Mouse (Mus musculus): ENCODE measurements around the gene S100z. TPM values are rescaled to one million over a fixed set of nuclear protein-coding genes. Genes with fewer than 3 reads are reported as not detected.

S100z gene
- total RNA-seq, 2 experiments from 2014 or later = not detected

GRCm38 (mm10) chr13:95442901-95443300 is 35.6 kb downstream of the S100z start:
- intact Hi-C loops (cut with DNase I) = no loop called here
- Histone ChIP-seq H3K27ac (no peak overlapping the region), H3K4me3 (no peak overlapping the region)
- no peak for DNase-seq
- TF ChIP-seq CTCF (IDR thresholded peaks at IDR 0.05) = no peak

GRCm38 (mm10) chr13:95439569-95439968 is 39.0 kb downstream of the S100z start:
- H3K27ac ChIP-seq = no peak overlapping the region
- TF ChIP-seq CTCF (IDR thresholded peaks at IDR 0.05) = no peak
- intact Hi-C loops (cut with DNase I) = no loop called here
- no peak overlapping the region for H3K4me3 ChIP-seq
- no peak for DNase-seq

GRCm38 (mm10) chr13:95431760-95432159 is 46.8 kb downstream of the S100z start:
- TF ChIP-seq CTCF (IDR thresholded peaks at IDR 0.05) = no peak
- DNase-seq = no peak
- Histone ChIP-seq H3K4me3 (no peak overlapping the region), H3K27ac (no peak overlapping the region)
- intact Hi-C loops (cut with DNase I) = no loop called here

GRCm38 (mm10) chr13:95427499-95427898 is 51.0 kb downstream of the S100z start:
- Histone ChIP-seq H3K4me3 (no peak overlapping the region), H3K27ac (no peak overlapping the region)
- TF ChIP-seq CTCF (IDR thresholded peaks at IDR 0.05) = no peak
- intact Hi-C loops (cut with DNase I) = no loop called here
- no peak for DNase-seq

Other genes starting within 250 kb of the S100z start
- gene Pde8b, start 228.4 kb downstream of the S100z start, total RNA-seq (2021) = 1 to 10 TPM; 2.0 to 3.3 TPM
- 1 to 10 TPM; 4.2 to 8.2 TPM for gene Zbed3, start 155.1 kb downstream of the S100z start, total RNA-seq (2021)
- 10 to 100 TPM; 16.5 to 19.7 TPM for gene Aggf1, start 103.4 kb downstream of the S100z start, total RNA-seq (2021)
- gene Crhbp, start 33.8 kb downstream of the S100z start, total RNA-seq (2021) = not detected
- under 1 TPM; 0.36 to 0.45 TPM for gene F2rl1, start 46.5 kb upstream of the S100z start, total RNA-seq (2021)
- gene F2r, start 139.8 kb upstream of the S100z start, total RNA-seq (2021) = 10 to 100 TPM in 1 of 2 experiments, 1 to 10 TPM in 1; 3.7 to 12.4 TPM
- gene F2rl2, start 218.1 kb upstream of the S100z start, total RNA-seq (2021) = not detected